Mouse (Mus musculus) adrenal gland, adult 18-20 months (tissue): ENCODE measurements around the gene Gpr146. TPM values are rescaled to one million over a fixed set of nuclear protein-coding genes. Genes with fewer than 3 reads are reported as not detected.
"Not testable (repeated sequence)": the region's sequence is repeated elsewhere in the genome, so short reads cannot be mapped to it uniquely, and the experiment has no call there.

Experiments
- DNase-seq, 2 experiments: peaks; one replicate each; pipeline ENCODE4 v3.0.0; 2021 to 2022; ENCODE audit warnings: low spot score in 2 of 2
- total RNA-seq, 2 experiments: library from RNA; stranded (reverse); gene quantifications; 1 replicate in 1 of 2; 2 replicates in 1 of 2; pipeline ENCODE4 v1.2.3; 2021

Gpr146 gene
- total RNA-seq, 2 experiments from 2014 or later, result 11.0 to 23.9 TPM

GRCm38 (mm10) chr5:139380385-139381248 is 3.1 kb downstream of the Gpr146 start:
- peak; percentile 92 for DNase-seq

- DNase-seq, result no peak
Measured at GRCm38 (mm10) chr5:139381586-139382513, 4.4 kb downstream of the Gpr146 start.

GRCm38 (mm10) chr5:139382760-139383159 is 5.3 kb downstream of the Gpr146 start:
- DNase-seq, result no peak

- no peak for DNase-seq
Measured at GRCm38 (mm10) chr5:139383234-139383633, 5.7 kb downstream of the Gpr146 start.

- DNase-seq, result peak in 1 of 2 experiments; percentile 47
Measured at GRCm38 (mm10) chr5:139384531-139384930, 7.0 kb downstream of the Gpr146 start.

- DNase-seq, result no peak
Measured at GRCm38 (mm10) chr5:139386047-139386446, 8.6 kb downstream of the Gpr146 start.

- no peak for DNase-seq
Measured at GRCm38 (mm10) chr5:139387329-139388194, 10.1 kb downstream of the Gpr146 start.

- no peak for DNase-seq
Measured at GRCm38 (mm10) chr5:139388195-139388570, 10.7 kb downstream of the Gpr146 start.

- no peak for DNase-seq
Measured at GRCm38 (mm10) chr5:139388694-139389675, 11.5 kb downstream of the Gpr146 start.

GRCm38 (mm10) chr5:139389676-139390061 is 12.2 kb downstream of the Gpr146 start:
- peak in 1 of 2 experiments; percentile 50 for DNase-seq

GRCm38 (mm10) chr5:139390324-139391119 is 13.0 kb downstream of the Gpr146 start:
- not testable (repeated sequence) for DNase-seq

GRCm38 (mm10) chr5:139391309-139391990 is 14.0 kb downstream of the Gpr146 start:
- no peak for DNase-seq

GRCm38 (mm10) chr5:139392219-139393196 is 15.0 kb downstream of the Gpr146 start:
- DNase-seq, result no peak

- no peak for DNase-seq
Measured at GRCm38 (mm10) chr5:139393197-139393588, 15.7 kb downstream of the Gpr146 start.

GRCm38 (mm10) chr5:139394399-139394798 is 16.9 kb downstream of the Gpr146 start:
- DNase-seq, result no peak

- no peak for DNase-seq
Measured at GRCm38 (mm10) chr5:139395528-139395927, 18.0 kb downstream of the Gpr146 start.

GRCm38 (mm10) chr5:139397359-139397916 is 19.9 kb downstream of the Gpr146 start:
- no peak for DNase-seq
